Mouse (Mus musculus): ENCODE results near the gene Gm28053.
"Not testable (repeated sequence)": the region's sequence is repeated elsewhere in the genome, so short reads cannot be mapped to it uniquely, and the experiment has no call there.

Gm28053 gene

GRCm38 (mm10) chr6:48718455-48718854 is at the start of gene Gm28053, which contains the start of gene Gimap7:
Gm28053 (plus strand) TSS chr6:48718607.
Gimap7 (plus strand) TSS chr6:48718621.
- no peak for DNase-seq (ENCODE audit: low spot score)

GRCm38 (mm10) chr6:48669446-48669969 is 48.9 kb upstream of the Gm28053 start:
- DNase-seq (ENCODE audit: low spot score) = no peak

GRCm38 (mm10) chr6:48674291-48675058 is 43.9 kb upstream of the Gm28053 start:
- DNase-seq (ENCODE audit: low spot score) = no peak

- DNase-seq (ENCODE audit: low spot score) = no peak
Observed at GRCm38 (mm10) chr6:48675400-48675930, 42.9 kb upstream of the Gm28053 start.

- no peak for DNase-seq (ENCODE audit: low spot score)
Observed at GRCm38 (mm10) chr6:48675931-48676859, 42.2 kb upstream of the Gm28053 start, which contains the start of gene Gimap9. Gimap9 (plus strand) TSS chr6:48676129.

- DNase-seq (ENCODE audit: low spot score) = no peak
Observed at GRCm38 (mm10) chr6:48676860-48677415, 41.5 kb upstream of the Gm28053 start.

GRCm38 (mm10) chr6:48677492-48678345 is 40.7 kb upstream of the Gm28053 start:
- DNase-seq (ENCODE audit: low spot score) = no peak

- no peak for DNase-seq (ENCODE audit: low spot score)
Observed at GRCm38 (mm10) chr6:48678391-48678790, 40.0 kb upstream of the Gm28053 start.

- DNase-seq (ENCODE audit: low spot score) = no peak
Observed at GRCm38 (mm10) chr6:48679701-48680100, 38.7 kb upstream of the Gm28053 start.

- no peak for DNase-seq (ENCODE audit: low spot score)
Observed at GRCm38 (mm10) chr6:48680421-48680820, 38.0 kb upstream of the Gm28053 start.

GRCm38 (mm10) chr6:48681472-48682090 is 36.8 kb upstream of the Gm28053 start:
- DNase-seq (ENCODE audit: low spot score) = no peak

GRCm38 (mm10) chr6:48682271-48682670 is 36.1 kb upstream of the Gm28053 start:
- no peak for DNase-seq (ENCODE audit: low spot score)

- DNase-seq (ENCODE audit: low spot score) = not testable (repeated sequence)
Observed at GRCm38 (mm10) chr6:48683263-48683821, 35.1 kb upstream of the Gm28053 start.

GRCm38 (mm10) chr6:48684319-48684718 is 34.1 kb upstream of the Gm28053 start, which contains the start of gene Gimap4:
Gimap4 (plus strand) TSS chr6:48684549.
- DNase-seq (ENCODE audit: low spot score) = no peak

GRCm38 (mm10) chr6:48684806-48685205 is 33.6 kb upstream of the Gm28053 start:
- no peak for DNase-seq (ENCODE audit: low spot score)

- no peak for DNase-seq (ENCODE audit: low spot score)
Observed at GRCm38 (mm10) chr6:48685251-48685650, 33.2 kb upstream of the Gm28053 start.

- DNase-seq (ENCODE audit: low spot score) = no peak
Observed at GRCm38 (mm10) chr6:48685694-48686665, 32.4 kb upstream of the Gm28053 start.

- no peak for DNase-seq (ENCODE audit: low spot score)
Observed at GRCm38 (mm10) chr6:48687077-48687476, 31.3 kb upstream of the Gm28053 start.

- DNase-seq (ENCODE audit: low spot score) = no peak
Observed at GRCm38 (mm10) chr6:48689320-48689719, 29.1 kb upstream of the Gm28053 start.
